Mouse (Mus musculus) adrenal gland, adult 2 months (tissue): ENCODE data around the gene Sdk1. TPM values are rescaled to one million over a fixed set of nuclear protein-coding genes. Genes with fewer than 3 reads are reported as not detected.

Experiments
- DNase-seq: peaks from one replicate; pipeline ENCODE4 v3.0.0; 2021
- polyA plus RNA-seq: library from polyadenylated mRNA; depleted of rRNA; stranded (reverse); fragments of >200 nt; gene quantifications from 2 replicates; pipeline ENCODE4 v1.2.3, GENCODE M21; 2012
- total RNA-seq, 2 experiments: library from RNA; stranded (reverse); gene quantifications; 2 replicates each; pipeline ENCODE4 v1.2.3; 2021

Gene Sdk1
- total and polyA plus RNA-seq, 3 experiments = 7.1 to 14.0 (median 13.6) TPM

DNA sequence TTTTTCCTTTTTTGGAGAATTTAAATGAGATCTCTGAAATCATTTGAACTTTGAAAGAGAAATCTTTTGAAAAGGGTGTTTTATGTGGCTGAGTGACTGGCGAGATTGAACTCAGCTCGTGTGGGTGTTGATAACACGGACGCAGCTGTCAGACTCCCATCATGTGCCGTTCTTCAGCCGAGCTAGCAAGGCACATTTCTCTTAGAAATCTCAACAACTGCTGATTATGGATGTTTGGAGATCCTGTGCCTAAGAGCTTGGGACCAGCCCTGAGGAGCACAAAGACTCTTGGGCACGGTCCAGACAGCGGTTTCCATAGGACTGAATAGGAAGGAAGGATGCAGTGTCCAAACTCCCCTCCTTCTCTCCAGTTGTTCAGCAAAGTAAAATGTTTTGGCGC, 648.5 kb downstream of the Sdk1 start:
- DNase-seq = no peak

DNA sequence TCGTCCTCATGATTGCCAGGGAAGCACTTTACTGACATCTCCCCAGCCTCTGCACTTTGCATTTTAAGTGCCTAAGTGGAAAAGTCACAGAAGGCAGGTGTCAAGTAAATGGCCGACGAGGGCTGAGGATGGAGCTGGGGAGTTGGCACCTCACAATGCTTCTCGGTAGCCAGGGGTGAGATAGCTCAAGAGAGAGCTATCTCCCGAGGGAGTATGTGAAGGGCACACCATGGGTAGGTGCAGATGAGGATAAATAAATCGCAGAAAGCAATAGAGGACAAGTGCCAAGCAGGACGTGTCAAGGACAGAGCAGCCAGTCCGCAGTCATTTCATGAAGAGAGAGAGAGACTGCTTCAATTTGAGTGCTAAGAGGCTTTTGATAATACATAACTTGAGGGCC, 655.1 kb downstream of the Sdk1 start:
- DNase-seq = peak; percentile 41

DNA sequence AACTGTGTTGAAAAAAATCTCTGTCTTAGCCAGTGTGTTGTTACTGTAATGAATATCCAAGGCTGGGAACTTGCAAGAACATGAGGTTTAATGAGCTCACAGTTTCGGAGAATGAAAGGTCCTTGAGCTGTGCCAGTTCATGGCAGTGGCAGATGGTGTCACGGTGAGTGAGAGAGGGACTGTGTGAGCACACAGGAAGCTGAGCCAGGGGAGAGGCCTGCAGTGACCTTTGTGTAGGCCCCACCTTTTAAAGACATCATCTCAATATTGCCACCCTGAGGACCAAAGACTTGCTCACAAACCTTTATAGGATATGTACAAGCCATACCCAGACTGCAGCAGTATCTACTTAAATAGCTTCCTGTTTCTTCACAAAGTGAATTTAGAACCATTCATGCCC, 656.2 kb downstream of the Sdk1 start:
- DNase-seq = peak; percentile 46

GRCm38 (mm10) chr5:141899751-141900150, 658.5 kb downstream of the Sdk1 start:
- DNase-seq = no peak

DNA sequence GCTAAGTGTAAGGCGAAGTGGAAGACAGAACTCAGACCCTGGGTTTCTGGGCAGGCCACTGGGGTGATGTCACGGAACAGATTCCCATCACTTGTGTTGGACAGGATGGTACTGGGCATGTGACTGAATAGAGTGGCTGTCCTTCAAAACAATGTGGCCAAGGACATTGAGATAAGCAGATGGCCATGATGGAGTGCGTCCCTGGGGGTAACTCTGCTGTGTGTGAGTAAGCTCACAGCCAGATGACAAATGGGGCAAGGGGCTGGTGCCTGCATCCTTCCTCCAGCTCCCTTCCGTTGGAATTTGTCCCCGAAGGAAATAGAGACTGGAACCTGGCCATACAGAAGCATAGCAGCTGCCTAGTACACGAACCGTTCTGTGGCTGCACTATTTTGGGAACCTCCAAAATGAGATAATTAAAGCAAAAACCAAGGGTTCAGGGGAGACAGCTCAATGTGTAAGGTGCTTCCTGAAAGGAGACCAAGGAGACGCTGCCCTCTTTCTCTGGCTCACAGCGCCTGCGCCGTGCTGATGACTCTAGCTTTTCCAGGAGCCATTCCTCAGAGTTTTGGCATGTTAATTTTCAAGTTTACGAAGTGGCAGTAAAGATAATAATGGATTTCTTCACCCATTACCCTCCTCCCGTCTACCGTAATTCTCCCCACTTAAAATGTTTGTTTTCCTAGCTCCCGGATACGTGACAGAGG, 661.4 kb downstream of the Sdk1 start:
- DNase-seq = peak; percentile 92

DNA sequence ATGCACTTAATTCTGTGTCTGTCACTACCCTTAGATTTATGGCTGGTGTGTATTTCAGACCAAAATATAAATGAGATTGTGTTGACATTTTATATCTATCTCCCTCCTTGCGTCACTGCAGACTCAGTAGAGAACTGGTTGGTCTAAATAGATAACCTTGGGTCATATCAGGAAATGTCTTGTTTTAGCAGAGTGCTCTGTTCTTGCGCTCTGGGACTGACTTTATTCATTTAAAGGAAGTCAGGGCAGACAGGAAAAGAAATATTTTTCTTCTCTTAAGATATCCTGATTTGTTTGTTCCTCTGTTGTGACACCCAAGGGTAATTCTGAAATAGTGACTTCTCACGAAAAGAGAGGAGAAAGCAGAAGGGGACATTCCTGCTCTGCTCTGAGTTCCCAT, 669.2 kb downstream of the Sdk1 start:
- DNase-seq = no peak

- peak; percentile 56 for DNase-seq
These were observed 669.6 kb downstream of the Sdk1 start for GRCm38 (mm10) chr5:141910886-141911285.

DNA sequence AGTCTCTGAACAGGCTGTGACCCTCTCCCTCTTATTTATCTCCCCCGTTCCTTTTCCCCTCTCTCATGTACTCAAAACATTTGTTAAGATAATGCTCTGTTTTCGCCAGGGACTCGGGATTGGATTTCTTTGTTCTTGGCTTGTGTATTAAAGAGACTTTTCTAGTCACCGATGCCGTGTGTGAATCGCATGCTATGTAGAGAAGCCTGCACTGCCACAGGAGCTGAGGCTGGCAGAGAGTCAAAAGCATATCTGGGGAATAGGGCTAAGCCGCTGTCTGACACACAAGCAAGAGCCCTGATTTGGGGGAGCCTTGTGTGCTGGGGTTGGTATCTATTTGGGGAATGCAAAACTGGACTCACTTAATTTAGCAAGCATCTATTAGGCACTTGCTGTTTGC, 671.6 kb downstream of the Sdk1 start:
- DNase-seq = no peak

DNA sequence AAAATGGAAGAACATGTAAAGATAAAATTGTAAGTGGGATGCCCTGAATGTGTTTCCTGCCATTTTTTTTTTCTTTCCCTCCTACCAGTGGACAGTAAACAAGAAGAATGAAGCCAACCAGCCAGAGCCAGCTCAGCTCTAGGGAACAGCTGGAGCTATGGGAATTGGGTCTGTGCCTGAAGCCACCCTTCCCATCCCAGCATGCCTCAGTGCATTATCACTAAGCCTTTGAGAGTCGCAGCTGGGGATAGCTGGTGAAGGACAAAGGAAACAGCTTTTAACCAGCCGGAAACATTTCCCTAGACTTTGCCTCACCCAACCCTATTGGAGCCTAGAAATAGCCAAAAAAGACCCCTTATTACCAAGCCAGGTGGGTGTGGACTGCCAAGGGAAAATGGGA, 675.7 kb downstream of the Sdk1 start:
- no peak for DNase-seq

DNA sequence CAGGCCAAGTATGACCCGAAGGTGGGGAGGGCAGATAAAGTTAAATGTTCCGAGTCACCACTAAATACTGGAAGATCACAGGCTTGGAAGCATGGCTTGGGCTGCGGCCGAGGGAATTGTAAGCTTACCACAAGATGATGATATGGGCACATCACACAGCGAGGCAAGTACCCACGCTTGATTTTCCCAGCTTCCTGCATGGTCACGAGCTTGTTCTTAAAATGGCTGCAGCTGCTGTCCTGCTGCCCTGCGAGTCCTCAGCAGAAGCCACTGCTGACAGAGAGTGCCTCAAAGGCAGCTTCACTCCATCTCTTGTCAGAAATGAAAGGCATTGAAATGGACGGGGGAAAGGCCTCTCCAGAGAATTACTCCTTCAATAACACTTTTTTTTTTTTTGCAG, 697.7 kb downstream of the Sdk1 start:
- DNase-seq = no peak

GRCm38 (mm10) chr5:141940636-141941035, 699.3 kb downstream of the Sdk1 start:
- DNase-seq = no peak

GRCm38 (mm10) chr5:141950791-141951190, 709.5 kb downstream of the Sdk1 start:
- DNase-seq = no peak

DNA sequence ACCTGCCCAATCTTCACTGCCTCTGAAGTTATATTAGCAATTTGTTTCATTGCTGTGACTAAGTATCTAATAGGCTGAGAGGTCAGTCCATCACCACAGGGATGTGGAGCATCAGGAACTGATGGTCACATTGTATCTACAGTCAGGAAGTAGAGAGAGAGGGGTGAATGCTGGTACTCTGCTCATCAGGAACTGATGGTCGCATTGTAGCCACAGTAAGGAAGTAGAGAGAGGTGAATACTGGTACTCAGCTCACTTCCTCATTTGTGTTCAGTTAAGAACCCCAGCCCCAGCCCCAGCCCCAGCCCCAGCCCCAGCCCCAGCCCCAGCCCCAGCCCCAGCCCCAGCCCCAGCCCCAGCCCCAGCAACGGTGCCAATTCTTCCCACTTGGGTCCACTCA, 711.0 kb downstream of the Sdk1 start:
- DNase-seq = no peak

DNA sequence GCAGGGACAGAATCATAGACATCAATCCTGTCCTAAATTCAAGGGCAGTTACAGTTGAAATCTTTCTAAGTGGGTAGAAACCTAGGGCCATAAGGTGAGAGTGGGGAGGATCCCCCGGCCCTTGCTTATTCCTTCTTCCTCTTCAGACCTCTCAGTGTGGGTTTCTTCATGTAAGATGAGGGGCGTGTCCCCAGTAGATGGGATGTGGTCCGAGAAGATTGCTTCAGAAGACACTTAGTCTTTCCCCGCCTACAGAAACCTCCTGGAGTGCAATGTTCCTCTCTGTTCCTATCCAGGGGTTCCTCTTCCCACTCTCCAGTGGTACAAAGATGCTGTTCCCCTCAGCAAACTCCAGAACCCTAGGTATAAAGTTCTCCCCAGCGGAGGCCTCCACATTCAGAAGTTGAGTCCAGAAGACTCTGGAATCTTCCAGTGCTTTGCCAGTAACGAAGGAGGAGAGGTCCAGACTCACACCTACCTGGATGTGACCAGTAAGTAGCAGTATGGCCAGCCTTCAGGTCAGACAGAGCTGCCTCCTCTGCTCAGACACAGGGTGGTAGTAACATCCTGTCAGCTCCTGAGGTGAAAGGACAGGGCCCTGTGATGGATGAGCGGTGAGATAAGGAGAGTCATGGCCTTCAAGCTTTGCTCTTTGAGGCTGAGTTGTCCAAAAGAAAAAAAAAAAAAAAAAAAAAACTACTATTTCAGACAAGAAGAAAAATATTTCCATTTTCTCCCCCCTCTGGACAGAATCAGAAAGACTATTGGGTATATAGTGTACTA, 711.6 kb downstream of the Sdk1 start:
- DNase-seq = peak; percentile 57

- DNase-seq = no peak
These were observed 729.8 kb downstream of the Sdk1 start for GRCm38 (mm10) chr5:141971071-141971470.

DNA sequence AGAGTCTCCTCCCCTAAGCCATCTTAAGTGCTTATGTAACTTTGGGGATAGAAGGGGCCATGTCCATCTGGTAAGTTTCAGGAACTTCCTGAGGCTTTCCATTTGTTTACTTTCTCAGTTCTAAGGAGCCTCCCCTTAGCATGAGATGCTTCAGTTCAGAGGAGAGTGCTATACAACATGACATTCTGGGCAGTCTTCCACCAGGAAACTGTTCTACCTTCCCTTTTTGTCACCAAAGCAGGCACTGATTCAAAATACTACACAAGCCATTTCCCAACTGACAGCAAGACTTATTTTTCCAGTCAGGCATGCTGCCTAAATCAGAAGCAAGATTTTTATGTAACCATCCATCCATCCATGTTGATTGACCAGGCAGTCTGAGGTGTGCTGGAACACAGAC, 738.2 kb downstream of the Sdk1 start:
- no peak for DNase-seq

- DNase-seq = no peak
These were observed 739.5 kb downstream of the Sdk1 start for GRCm38 (mm10) chr5:141980746-141981145.

DNA sequence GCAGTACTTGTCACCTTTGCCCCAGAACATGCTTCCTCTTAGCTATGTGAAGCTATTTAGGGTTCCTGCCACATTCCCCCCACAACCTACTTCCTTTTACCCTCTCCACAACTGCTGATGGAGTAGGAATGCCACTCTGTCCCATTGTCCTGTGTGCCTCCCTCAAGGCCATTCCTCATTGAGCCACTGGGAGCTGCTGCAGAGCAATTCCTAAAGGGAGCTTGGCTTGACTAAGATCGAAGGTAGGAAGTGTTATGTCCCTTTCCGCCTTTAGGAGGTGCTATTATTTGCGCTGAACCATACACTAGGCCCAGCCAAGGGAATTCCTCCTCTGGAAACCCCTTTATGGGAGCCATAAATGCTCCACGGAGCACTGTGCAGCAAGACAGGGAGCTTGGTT, 743.0 kb downstream of the Sdk1 start:
- no peak for DNase-seq

- DNase-seq = peak; percentile 72
These were observed 743.7 kb downstream of the Sdk1 start for GRCm38 (mm10) chr5:141985003-141985402.

DNA sequence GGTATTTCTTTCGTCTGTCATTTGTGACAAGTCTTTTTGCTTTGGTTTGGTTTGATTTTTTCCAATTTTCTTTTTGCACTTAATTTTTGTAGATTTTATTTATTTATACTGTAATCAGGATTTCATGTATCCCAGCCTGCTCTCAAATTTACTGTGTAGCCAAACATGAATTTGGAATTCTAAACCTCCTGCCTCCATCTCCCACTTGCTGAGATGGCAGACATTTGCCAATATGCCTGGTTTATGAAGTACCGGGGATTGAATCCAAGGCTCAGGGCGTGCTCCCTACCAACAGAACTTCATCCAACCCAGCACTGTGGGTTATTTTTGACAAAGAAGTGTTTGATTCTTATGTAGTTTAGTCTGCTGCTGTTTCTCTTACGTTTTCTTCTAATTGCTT, 744.3 kb downstream of the Sdk1 start:
- no peak for DNase-seq

DNA sequence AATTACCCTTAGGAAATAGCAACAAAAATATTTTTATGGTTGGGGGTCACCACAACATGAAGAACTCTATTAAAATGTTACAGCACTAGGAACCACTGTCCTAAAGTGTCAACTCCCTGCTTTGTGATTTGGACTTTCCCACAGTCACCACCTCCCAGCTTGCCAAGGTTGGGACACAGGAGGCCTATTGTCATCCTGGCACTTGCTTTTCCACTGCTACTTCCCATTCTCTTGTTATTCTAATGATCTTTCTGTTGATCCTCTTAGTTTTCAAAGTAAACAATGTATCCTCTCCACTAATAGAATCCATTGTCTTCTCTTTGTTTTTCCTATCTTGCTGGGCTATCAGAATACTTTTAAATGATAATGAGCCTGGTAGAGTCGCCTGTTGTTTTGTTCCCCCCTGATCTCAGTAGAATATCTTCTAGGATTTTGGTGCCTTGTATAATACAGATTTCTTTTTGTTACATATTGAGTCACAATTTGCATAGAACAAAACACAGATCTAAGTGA, 746.1 kb downstream of the Sdk1 start:
- DNase-seq = no peak

DNA sequence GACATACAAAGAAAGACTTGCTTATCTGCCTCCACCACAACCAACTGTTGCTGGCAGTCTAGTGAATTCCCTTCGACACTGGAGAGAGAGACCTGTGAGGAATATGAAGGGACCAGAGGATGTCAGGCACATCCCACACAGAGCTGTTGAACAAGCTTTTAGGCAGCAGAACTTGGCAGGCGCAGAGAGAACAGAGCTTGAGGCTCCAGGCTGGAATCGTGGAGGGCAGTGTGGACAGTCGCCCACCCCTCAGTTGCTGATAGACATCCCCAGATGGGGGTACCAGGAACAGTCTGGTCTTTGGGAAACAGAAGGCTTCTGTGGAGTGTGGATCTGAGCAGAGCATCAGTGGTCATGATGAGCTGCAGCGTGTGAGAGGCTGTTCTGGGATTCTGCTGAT, 747.4 kb downstream of the Sdk1 start:
- no peak for DNase-seq

- DNase-seq = no peak
These were observed 752.9 kb downstream of the Sdk1 start for GRCm38 (mm10) chr5:141994192-141994591.

DNA sequence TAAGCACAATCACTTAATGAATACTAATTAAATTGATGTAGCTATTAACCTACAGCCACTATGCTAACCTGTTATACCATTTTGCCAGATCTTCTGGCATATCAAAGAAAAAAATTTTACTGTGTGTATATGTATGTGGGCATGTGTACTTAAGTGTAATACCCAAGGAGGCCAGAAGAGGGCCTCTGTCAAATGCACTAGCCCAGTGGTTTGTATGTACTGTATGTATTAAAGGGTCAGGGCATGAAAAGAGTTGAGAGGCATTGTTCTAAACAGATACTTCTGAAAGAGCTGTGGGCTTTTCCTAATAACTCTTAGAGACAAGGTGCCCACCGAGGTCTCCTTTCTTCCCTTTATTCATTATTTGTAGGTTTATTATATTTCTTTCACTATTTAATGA, 759.0 kb downstream of the Sdk1 start:
- no peak for DNase-seq
